Mouse (Mus musculus) G1E (cell line): Measurements from ENCODE around the gene Dmrt1.

ENCODE experiments used
- CTCF ChIP-seq: IDR thresholded peaks from 2 replicates; pipeline ENCODE4 v1.5.1; 2012; ENCODE audit warnings: low read depth, low read length, inconsistent platforms, mixed read lengths
- GATA1 ChIP-seq: IDR thresholded peaks from 2 replicates; pipeline ENCODE4 v1.6.1; 2012; ENCODE audit warnings: borderline replicate concordance, low read length, inconsistent platforms, mixed read lengths

- no peak for TF ChIP-seq CTCF
- no peak for TF ChIP-seq GATA1
Observed at GRCm38 (mm10) chr19:25612806-25613295, 107.4 kb downstream of the Dmrt1 start.
